Mouse (Mus musculus) liver, embryonic 13.5 days (tissue): Measurements from ENCODE around the gene Rps3. TPM values are rescaled to one million over a fixed set of nuclear protein-coding genes. Genes with fewer than 3 reads are reported as not detected.
A peak's percentile ranks its signal among the peaks of the same experiment; 100 is the strongest.
"Not testable (repeated sequence)": the region's sequence is repeated elsewhere in the genome, so short reads cannot be mapped to it uniquely, and the experiment has no call there.

ENCODE experiments used
- ATAC-seq: fragments of 200-750 bp; cut with Nextera tagmentation; 2 replicates; pipeline ENCODE4 v1.8.0; 2017; ENCODE audit warnings: low read depth, mild to moderate bottlenecking, moderate number of reproducible peaks, moderate library complexity
- DNase-seq: peaks from one replicate; pipeline ENCODE4 v3.0.0; 2022
- H3K27ac ChIP-seq: fragments of 300-500 bp; sonication (generic); 2 replicates; pipeline ENCODE4 v1.5.1; 2015; ENCODE audit warnings: moderate library complexity, mild to moderate bottlenecking, inconsistent platforms
- H3K27me3 ChIP-seq: fragments of 300-500 bp; sonication (generic); 2 replicates; pipeline ENCODE4 v1.6.1; 2015; ENCODE audit warnings: mild to moderate bottlenecking, inconsistent platforms
- H3K36me3 ChIP-seq: fragments of 300-500 bp; sonication (generic); 2 replicates; pipeline ENCODE4 v1.6.1; 2015; ENCODE audit warnings: mild to moderate bottlenecking, inconsistent platforms
- H3K4me1 ChIP-seq: fragments of 300-500 bp; sonication (generic); replicated peaks from 2 replicates; pipeline ENCODE4 v1.6.1; 2015; ENCODE audit warnings: inconsistent platforms
- H3K4me2 ChIP-seq: fragments of 300-500 bp; sonication (generic); 2 replicates; pipeline ENCODE4 v1.6.1; 2015; ENCODE audit warnings: inconsistent platforms, mild to moderate bottlenecking, moderate library complexity
- H3K4me3 ChIP-seq: fragments of 300-500 bp; sonication (generic); replicated peaks from 2 replicates; pipeline ENCODE4 v1.5.1; 2015; ENCODE audit warnings: mild to moderate bottlenecking, inconsistent platforms
- H3K9ac ChIP-seq: fragments of 300-500 bp; sonication (generic); 2 replicates; pipeline ENCODE4 v1.6.1; 2015; ENCODE audit warnings: mild to moderate bottlenecking, inconsistent platforms
- H3K9me3 ChIP-seq: fragments of 300-500 bp; sonication (generic); replicated peaks from 2 replicates; pipeline ENCODE4 v1.6.1; 2016; ENCODE audit warnings: inconsistent platforms
- WGBS: fragments of 180-500 bp; shearing (Covaris S2); methylation state at CpG from one replicate; pipeline ENCODE4 v1.1.7; 2015; ENCODE audit not compliant: insufficient replicate concordance; 5-methylcytosine and 5-hydroxymethylcytosine counted together
- polyA plus RNA-seq: library from polyadenylated mRNA; unstranded; fragments of >200 nt; fragmentation: Nextera tagmentation; extraction: Ambion mirVana; gene quantifications from 2 replicates; pipeline ENCODE4 v1.2.1, GENCODE M21; 2015

Rps3 gene
- polyA plus RNA-seq, 1 experiment from 2014 or later = 741 TPM

DNA sequence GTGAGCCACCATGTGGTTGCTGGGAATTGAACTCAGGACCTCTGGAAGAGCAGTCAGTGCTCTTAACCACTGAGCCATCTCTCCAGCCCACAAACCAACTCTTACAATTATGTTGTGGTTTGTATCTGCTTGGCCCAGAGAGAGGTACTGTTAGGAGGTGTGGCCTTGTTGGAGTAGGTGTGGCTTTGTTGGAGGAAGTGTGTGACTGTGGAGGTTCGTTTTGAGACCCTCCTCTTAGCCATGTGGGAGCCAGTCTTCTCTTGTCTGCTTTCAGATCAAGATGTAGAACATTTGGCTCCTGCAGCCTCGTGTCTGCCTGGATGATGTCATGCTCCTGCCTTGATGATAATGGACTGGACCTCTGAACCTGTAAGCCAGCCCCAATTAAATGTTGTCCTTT is 24.6 kb upstream of the Rps3 start:
- H3K4me3 ChIP-seq, H3K9me3 ChIP-seq, H3K27me3 ChIP-seq, H3K36me3 ChIP-seq, H3K4me2 ChIP-seq, H3K9ac ChIP-seq: not testable (repeated sequence)
- Histone ChIP-seq H3K4me1 (peaks cover 31% of the 10 kb centered on the region; the same call in 1 of the 2 replicates), H3K27ac (peak overlapping the region; percentile 9; the same call in 1 of the 2 replicates)
- WGBS = 3% methylated on average over 2 of the region's 2 CpGs
- peak; percentile 70 for ATAC-seq
- DNase-seq = peak; percentile 26

DNA sequence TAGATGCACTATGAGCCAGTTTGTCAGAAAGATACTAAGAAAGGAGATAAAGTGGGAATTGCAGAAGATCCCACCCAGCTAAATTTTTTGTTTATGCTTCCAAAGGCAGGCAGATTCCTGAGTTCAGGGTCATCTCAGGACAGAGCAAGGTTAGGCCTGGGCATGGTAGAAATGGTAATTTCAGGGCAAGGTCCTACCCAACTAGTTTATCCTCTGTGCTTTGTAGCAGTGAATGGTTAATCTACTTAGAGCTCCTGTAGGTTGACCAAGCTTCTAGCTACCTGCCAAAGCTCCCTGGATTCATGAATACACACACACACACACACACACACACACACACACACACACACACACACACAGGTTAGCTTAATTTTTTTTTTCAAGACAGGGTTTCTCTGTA is 21.0 kb upstream of the Rps3 start:
- Histone ChIP-seq H3K9ac (no peak overlapping the region), H3K4me1 (peaks cover 41% of the 10 kb centered on the region), H3K36me3 (no peaks in the 10 kb centered on the region), H3K4me3 (no peak overlapping the region), H3K27me3 (no peaks in the 10 kb centered on the region), H3K27ac (no peak overlapping the region), H3K9me3 (no peaks in the 10 kb centered on the region), H3K4me2 (no peak overlapping the region)
- no peak for DNase-seq
- no peak for ATAC-seq

DNA sequence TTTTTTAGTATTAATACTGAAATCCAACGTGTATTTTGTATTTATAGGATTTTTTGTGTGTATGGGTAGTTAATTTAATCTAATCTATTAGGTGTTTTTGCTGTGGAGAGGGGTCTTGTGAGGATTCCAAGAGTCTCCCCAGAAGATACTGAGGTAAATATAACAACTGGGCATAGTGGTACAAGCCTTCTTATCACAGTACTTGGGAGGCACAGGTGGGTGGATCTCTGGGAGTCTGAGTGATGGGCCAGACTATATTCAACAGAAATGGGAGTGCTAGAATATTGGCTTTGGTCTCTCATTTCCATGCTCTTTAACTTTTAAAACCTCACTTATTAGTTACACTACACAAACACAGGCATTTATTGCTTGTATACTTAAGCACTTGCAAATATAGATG is 17.6 kb upstream of the Rps3 start:
- no peaks in the 10 kb centered on the region for H3K27me3 ChIP-seq
- H3K9ac ChIP-seq = peak overlapping the region; percentile 14; the same call in 1 of the 2 replicates
- H3K4me1 ChIP-seq = peaks cover 26% of the 10 kb centered on the region
- WGBS = 35% methylated on average over 1 of the region's 1 CpGs
- no peaks in the 10 kb centered on the region for H3K9me3 ChIP-seq
- ATAC-seq = peak; percentile 94
- H3K36me3 ChIP-seq = no peaks in the 10 kb centered on the region
- 0 out of 2 replicates have a peak overlapping the region, but pooled peaks have one; percentile 32 for H3K4me2 ChIP-seq
- H3K4me3 ChIP-seq = no peak overlapping the region
- peak overlapping the region; percentile 81 for H3K27ac ChIP-seq
- no peak for DNase-seq

DNA sequence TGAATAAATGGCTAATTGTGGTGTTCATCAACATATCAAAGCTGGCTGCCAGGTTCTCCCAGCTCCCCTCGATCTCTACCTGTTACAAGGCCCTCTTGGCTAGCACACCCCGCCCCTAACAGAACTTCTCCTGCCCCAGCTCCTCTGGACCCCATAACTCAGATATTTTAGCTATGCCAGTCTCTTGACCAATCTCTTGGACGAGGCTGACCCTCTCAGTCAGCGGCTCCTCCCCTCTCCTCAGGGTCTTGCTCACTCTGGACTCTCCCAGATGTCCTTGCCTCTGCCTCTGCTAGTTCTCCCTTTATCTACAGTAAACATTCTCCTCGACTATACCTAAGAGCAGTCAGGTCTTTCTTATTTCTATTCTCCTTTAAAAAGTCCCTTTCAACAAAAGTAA is 17.1 kb upstream of the Rps3 start:
- Histone ChIP-seq H3K9me3 (no peaks in the 10 kb centered on the region), H3K9ac (peak overlapping the region; percentile 56), H3K27ac (peak overlapping the region; percentile 92), H3K36me3 (no peaks in the 10 kb centered on the region), H3K4me1 (peaks cover 26% of the 10 kb centered on the region), H3K4me2 (peak overlapping the region; percentile 43), H3K4me3 (no peak overlapping the region), H3K27me3 (no peaks in the 10 kb centered on the region)
- WGBS = 27% methylated on average over 5 of the region's 5 CpGs
- ATAC-seq (peak; percentile 93), DNase-seq (peak; percentile 51)

DNA sequence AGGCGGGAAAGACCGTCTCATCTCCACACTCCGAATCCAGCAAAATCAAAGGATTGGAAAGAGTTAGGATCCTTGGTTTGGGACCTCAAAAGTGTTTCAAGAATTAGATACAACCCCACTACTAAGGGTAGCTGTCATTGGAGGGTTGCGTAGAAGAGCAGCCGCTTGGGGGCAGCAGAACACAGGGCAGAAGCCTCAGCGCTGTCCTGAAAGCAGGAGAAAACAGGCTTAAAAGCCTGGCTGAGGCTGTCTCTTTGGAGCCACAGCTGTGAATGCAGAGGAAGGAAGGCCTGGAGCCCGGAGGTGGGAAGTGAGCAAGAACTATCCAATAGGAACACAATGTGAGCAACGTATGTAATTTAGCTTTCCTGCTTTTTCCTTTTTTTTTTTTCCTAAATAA is 16.7 kb upstream of the Rps3 start:
- H3K4me2 ChIP-seq = peak overlapping the region; percentile 43
- H3K4me1 ChIP-seq = peaks cover 26% of the 10 kb centered on the region
- H3K9ac ChIP-seq = peak overlapping the region; percentile 56
- 1% methylated on average over 8 of the region's 8 CpGs for WGBS
- DNase-seq (peak; percentile 61), ATAC-seq (peak; percentile 68)
- no peak overlapping the region for H3K4me3 ChIP-seq
- no peaks in the 10 kb centered on the region for H3K36me3 ChIP-seq
- no peaks in the 10 kb centered on the region for H3K27me3 ChIP-seq
- peak overlapping the region; percentile 92 for H3K27ac ChIP-seq
- H3K9me3 ChIP-seq = no peaks in the 10 kb centered on the region

DNA sequence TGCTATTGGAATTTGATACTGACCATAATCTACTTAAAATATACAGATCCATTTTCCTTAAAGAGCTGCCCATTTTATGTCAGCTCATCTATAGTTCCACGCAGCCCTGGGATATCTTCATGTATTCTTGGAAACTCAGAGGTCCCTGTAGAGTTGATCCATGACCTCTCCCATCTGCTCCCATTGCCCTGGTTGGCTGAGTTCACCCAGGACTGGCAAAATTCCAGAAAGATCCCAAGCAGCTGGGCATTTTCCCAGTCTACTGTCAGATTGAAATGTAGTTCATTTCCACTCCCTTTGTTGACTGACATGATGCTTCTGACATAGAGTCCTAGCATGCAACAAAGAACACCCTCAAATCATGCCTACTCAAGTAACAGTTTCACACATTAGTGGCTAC is 15.6 kb upstream of the Rps3 start:
- Histone ChIP-seq H3K27me3 (no peaks in the 10 kb centered on the region), H3K9ac (no peak overlapping the region), H3K36me3 (no peaks in the 10 kb centered on the region), H3K9me3 (no peaks in the 10 kb centered on the region), H3K27ac (no peak overlapping the region), H3K4me3 (no peak overlapping the region), H3K4me2 (no peak overlapping the region), H3K4me1 (peaks cover 26% of the 10 kb centered on the region)
- ATAC-seq (no peak), DNase-seq (no peak)
- WGBS = 54% methylated on average over 1 of the region's 1 CpGs

DNA sequence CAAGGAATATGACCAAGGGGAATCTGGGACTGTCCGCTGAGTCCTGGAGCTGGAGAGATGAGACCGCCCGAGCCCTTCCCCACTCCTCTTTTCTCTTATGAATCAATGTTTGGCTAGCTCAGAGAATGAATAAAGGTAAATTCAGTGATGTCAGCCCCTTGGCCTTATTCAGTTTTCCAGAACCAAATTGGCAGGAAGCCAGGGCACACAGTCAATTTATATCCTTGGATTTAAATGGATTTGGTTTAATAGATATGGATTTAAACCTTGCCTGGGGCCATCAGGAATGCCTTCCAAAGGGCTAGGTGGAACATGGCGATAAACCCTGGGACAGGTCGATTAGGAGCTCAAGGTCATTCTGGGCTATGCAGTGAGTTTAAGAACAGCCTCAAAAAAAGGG is 6.2 kb upstream of the Rps3 start:
- WGBS = 73% methylated on average over 5 of the region's 5 CpGs
- Histone ChIP-seq H3K27me3 (0 out of 2 replicates have a peak, but pooled peaks cover 3% of the 10 kb centered on the region), H3K4me2 (no peak overlapping the region), H3K4me1 (no peaks in the 10 kb centered on the region), H3K9me3 (no peaks in the 10 kb centered on the region), H3K27ac (no peak overlapping the region), H3K4me3 (no peak overlapping the region), H3K36me3 (no peaks in the 10 kb centered on the region), H3K9ac (no peak overlapping the region)
- ATAC-seq = no peak
- DNase-seq = no peak

DNA sequence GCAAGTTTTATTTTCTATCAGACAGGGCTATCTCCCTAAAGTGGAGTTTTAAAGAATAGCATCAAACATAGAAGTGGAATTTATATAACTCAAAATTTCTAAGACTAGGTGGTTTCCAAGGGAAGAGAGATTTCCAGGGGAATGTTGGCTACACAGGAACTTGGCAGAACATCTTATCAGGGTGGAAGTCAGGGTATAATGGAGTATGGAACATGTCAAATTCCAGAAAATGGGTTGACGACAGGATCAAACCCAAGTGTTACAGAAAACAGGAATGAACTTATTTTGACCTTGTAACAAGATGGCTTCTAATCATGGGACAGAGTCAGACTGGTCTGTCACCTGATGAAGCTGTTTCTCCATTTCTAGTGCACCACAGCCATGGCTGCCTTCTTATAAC is 1.1 kb upstream of the Rps3 start:
- Histone ChIP-seq H3K27me3 (no peaks in the 10 kb centered on the region), H3K9me3 (no peaks in the 10 kb centered on the region), H3K4me2 (no peak overlapping the region), H3K36me3 (peaks cover 31% of the 10 kb centered on the region), H3K27ac (no peak overlapping the region), H3K4me3 (no peak overlapping the region), H3K4me1 (peaks cover 36% of the 10 kb centered on the region), H3K9ac (no peak overlapping the region)
- WGBS = 81% methylated on average over 1 of the region's 1 CpGs
- no peak for DNase-seq
- ATAC-seq = no peak

DNA sequence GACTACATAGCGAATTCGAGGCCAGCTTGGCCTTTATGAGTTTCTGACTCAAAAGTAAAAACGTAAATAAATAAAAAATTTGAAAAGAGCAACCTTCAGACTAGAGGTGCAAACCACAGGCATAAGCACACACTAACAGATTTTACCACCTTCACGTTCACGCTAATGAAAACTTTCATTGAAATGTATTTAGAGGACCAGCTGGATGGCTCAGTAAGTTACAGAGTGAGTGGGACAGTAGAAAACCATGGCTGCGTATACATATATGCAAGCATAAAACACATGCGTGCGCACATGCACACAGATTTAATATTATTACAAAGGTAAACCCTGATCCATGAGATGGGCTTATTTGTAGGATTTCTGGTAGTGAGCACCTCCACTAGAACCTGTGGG is 384 bp upstream of the Rps3 start:
- H3K27ac ChIP-seq = no peak overlapping the region; the same call in 1 of the 2 replicates
- WGBS = 44% methylated on average over 8 of the region's 8 CpGs
- peak; percentile 8; the same call in 1 of the 2 replicates for ATAC-seq

DNA sequence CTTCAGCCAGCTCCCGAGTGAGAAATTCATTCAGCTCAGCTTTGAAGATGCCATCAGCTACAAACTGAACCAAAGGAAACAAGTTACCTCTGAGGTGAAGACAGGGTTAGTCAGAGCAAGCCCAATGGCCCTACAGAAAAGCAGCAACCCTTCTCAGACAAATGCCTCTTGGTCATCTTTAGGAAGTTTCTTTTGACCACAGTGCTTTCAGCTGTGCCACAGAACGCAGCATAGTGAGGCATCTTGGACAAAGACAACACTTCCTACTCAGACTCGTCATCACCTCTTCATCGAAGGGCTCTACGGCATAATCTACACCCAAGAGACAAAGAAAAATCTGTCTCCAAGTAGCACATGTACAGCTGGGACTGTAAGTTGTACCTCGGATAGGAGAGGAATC is 901 bp downstream of the Rps3 start:
- DNase-seq (no peak), ATAC-seq (no peak)
- Histone ChIP-seq H3K4me2 (peak overlapping the region; percentile 90), H3K27ac (peak overlapping the region; percentile 89), H3K9me3 (no peaks in the 10 kb centered on the region), H3K4me3 (peak overlapping the region; percentile 74), H3K27me3 (no peaks in the 10 kb centered on the region), H3K36me3 (peaks cover 51% of the 10 kb centered on the region), H3K9ac (peak overlapping the region; percentile 94), H3K4me1 (peaks cover 57% of the 10 kb centered on the region)
- under 1% methylated on average over 6 of the region's 6 CpGs for WGBS

More for the DNA sequence above, 384 bp upstream of the Rps3 start:
- Histone ChIP-seq H3K4me1 (peaks cover 44% of the 10 kb centered on the region), H3K9me3 (no peaks in the 10 kb centered on the region), H3K27me3 (no peaks in the 10 kb centered on the region), H3K9ac (peak overlapping the region; percentile 18; the same call in 1 of the 2 replicates), H3K4me3 (peak overlapping the region; percentile 74), H3K36me3 (peaks cover 39% of the 10 kb centered on the region), H3K4me2 (peak overlapping the region; percentile 61)
- no peak for DNase-seq

DNA sequence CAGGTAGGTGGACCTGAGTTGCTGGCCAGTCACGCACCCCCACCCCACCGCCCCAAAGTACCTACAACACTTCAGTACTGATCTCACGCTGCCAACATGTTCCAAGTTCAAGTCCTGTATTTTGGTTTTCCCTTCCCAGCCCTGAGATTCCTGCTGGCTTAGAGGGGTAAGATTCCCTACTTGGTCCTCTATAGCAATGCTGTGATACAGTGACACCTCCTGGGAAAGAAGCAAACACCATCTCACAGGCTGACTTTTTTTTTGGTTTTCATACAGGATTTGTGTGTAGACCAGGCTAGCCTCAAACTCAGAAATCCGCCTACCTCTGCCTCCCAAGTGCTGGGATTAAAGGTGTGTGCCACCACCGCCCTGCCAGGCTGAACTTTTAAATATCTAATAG is 6.3 kb downstream of the Rps3 start:
- 81% methylated on average over 5 of the region's 5 CpGs for WGBS
- Histone ChIP-seq H3K4me1 (peaks cover 96% of the 10 kb centered on the region), H3K36me3 (peaks cover 88% of the 10 kb centered on the region), H3K27ac (peak overlapping the region; percentile 79; the same call in 1 of the 2 replicates), H3K4me3 (no peak overlapping the region), H3K9ac (no peak overlapping the region), H3K27me3 (no peaks in the 10 kb centered on the region), H3K9me3 (no peaks in the 10 kb centered on the region), H3K4me2 (no peak overlapping the region)
- ATAC-seq = no peak
- no peak for DNase-seq

DNA sequence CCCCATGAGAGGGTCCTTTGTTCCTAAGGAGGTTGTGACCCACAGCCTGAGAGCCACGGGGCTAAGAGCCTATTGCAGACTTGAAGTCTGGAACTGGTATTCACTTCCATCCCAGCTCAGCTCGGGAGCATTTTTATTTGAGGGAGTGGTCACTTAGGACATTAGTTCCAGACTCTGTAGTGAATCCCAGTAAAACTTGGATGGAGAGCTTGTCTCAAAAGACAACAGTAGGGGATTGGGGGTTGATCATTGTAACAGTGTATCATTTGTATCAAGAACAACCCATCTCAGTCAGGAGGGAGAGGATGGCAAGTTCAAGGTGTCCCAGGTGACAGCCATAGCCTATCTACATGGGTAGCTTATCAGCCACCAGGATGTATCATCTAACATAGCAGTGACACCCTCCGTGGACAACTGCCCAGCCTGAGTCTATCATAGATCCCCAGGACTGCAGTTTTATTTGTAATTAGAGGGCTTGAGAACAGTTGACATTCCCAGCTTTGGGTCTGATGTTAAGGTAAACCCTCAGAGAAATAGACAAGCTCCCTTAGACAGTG is 6.9 kb downstream of the Rps3 start:
- WGBS = 29% methylated on average over 3 of the region's 3 CpGs
- H3K9ac ChIP-seq = no peak overlapping the region
- H3K9me3 ChIP-seq = no peaks in the 10 kb centered on the region
- DNase-seq (no peak), ATAC-seq (no peak)
- peaks cover 91% of the 10 kb centered on the region for H3K4me1 ChIP-seq
- H3K27ac ChIP-seq = peak overlapping the region; percentile 79
- no peak overlapping the region for H3K4me3 ChIP-seq
- H3K36me3 ChIP-seq = peaks cover 86% of the 10 kb centered on the region
- H3K4me2 ChIP-seq = no peak overlapping the region
- H3K27me3 ChIP-seq = no peaks in the 10 kb centered on the region
